Mouse (Mus musculus): ENCODE data around the gene Rras.

GRCm38 (mm10) chr7:44999753-45000152 is 18.0 kb upstream of the Rras start:
- TF ChIP-seq CTCF (IDR thresholded peaks at IDR 0.05; ENCODE audit: low read depth) = no peak
- TF ChIP-seq EP300 (IDR thresholded peaks at IDR 0.05; ENCODE audit: low read depth) = no peak

All from liver, embryonic 14.5 days (tissue).